Mouse (Mus musculus) hindbrain, postnatal 0 days (tissue): ENCODE measurements around the gene Try4. TPM values are rescaled to one million over a fixed set of nuclear protein-coding genes. Genes with fewer than 3 reads are reported as not detected.

Experiments used
- ATAC-seq: fragments of 200-750 bp; cut with Nextera tagmentation; 2 replicates; pipeline ENCODE4 v1.8.0; 2017; ENCODE audit warnings: mild to moderate bottlenecking, moderate TSS enrichment, moderate library complexity
- DNase-seq: peaks from one replicate; pipeline ENCODE4 v3.0.0-alpha.2; 2015; ENCODE audit warnings: low spot score
- H3K27ac ChIP-seq: fragments of 300-500 bp; sonication (generic); 2 replicates; pipeline ENCODE4 v1.5.1; 2014; ENCODE audit warnings: mild to moderate bottlenecking
- H3K27me3 ChIP-seq: fragments of 300-500 bp; sonication (generic); 2 replicates; pipeline ENCODE4 v1.6.1; 2014; ENCODE audit warnings: low read length, mixed read lengths; ENCODE audit not compliant: insufficient read depth
- H3K36me3 ChIP-seq: fragments of 300-500 bp; sonication (generic); 2 replicates; pipeline ENCODE4 v1.6.1; 2014; ENCODE audit warnings: low read length, mixed read lengths; ENCODE audit not compliant: insufficient read depth
- H3K4me1 ChIP-seq: fragments of 300-500 bp; sonication (generic); 2 replicates; pipeline ENCODE4 v1.6.1; 2014; ENCODE audit warnings: antibody characterized with exemption, low read length, mixed read lengths; ENCODE audit not compliant: insufficient read depth
- H3K4me2 ChIP-seq: fragments of 300-500 bp; sonication (generic); 2 replicates; pipeline ENCODE4 v1.6.1; 2014; ENCODE audit warnings: low read depth, mild to moderate bottlenecking, low read length, moderate library complexity, mixed read lengths
- H3K4me3 ChIP-seq: fragments of 300-500 bp; sonication (generic); 2 replicates; pipeline ENCODE4 v1.5.1; 2014; ENCODE audit warnings: low read length
- H3K9ac ChIP-seq: fragments of 300-500 bp; sonication (generic); replicated peaks from 2 replicates; pipeline ENCODE4 v1.6.1; 2014; ENCODE audit warnings: mild to moderate bottlenecking, low read length, moderate library complexity, mixed read lengths
- H3K9me3 ChIP-seq: fragments of 300-500 bp; sonication (generic); 2 replicates; pipeline ENCODE4 v1.6.1; 2016; ENCODE audit warnings: low read length, mixed read lengths
- CTCF ChIP-seq: IDR thresholded peaks from 2 replicates; pipeline ENCODE4 v1.5.1; 2016; ENCODE audit warnings: antibody characterized with exemption, control low read depth, low read depth
- WGBS: fragments of 180-500 bp; shearing (Covaris S2); extraction: QIAGEN DNeasy Blood & Tissue Kit; methylation state at CpG from one replicate; pipeline ENCODE4 v1.1.7; 2014; 5-methylcytosine and 5-hydroxymethylcytosine counted together
- polyA plus RNA-seq: library from polyadenylated mRNA; unstranded; fragments of >200 nt; fragmentation: Nextera tagmentation; extraction: Ambion mirVana; gene quantifications from 2 replicates; pipeline ENCODE4 v1.2.1, GENCODE M21; 2015
- total RNA-seq: library from RNA; depleted of rRNA; stranded (reverse); fragments of >200 nt; gene quantifications from 2 replicates; pipeline ENCODE4 v1.2.3, GENCODE M21; 2014; rRNA removed

Gene Try4
- total and polyA plus RNA-seq, 2 experiments from 2014 or later = not detected

GRCm38 (mm10) chr6:41353932-41354331 lies 51.9 kb downstream of the Try4 start, which contains the start of gene Try10:
Gene Try10, plus strand, starts transcription at chr6:41354105.
- Histone ChIP-seq H3K36me3 (no peaks in the 10 kb centered on the region), H3K27ac (no peak within 1 kb of the TSS), H3K4me1 (no peaks in the 10 kb centered on the region), H3K4me2 (no peak within 1 kb of the TSS), H3K4me3 (no peak within 1 kb of the TSS), H3K9ac (no peak within 1 kb of the TSS), H3K9me3 (no peaks in the 10 kb centered on the region), H3K27me3 (no peaks in the 10 kb centered on the region)
- TF ChIP-seq CTCF = no peak
- 86% methylated on average over 2 of the region's 2 CpGs for WGBS
- no peak for DNase-seq
- ATAC-seq = no peak

Other genes starting within 250 kb of the Try4 start
- gene Try5, start 14.6 kb downstream of the Try4 start, total RNA-seq = 0.58 TPM in 1 of 2 replicates, not detected in the other
- 0.31 and 0.39 TPM in 2 replicates for gene Try5, start 14.6 kb downstream of the Try4 start, polyA plus RNA-seq
- not detected in 2 replicates for gene Try10, start 51.8 kb downstream of the Try4 start, total RNA-seq
- not detected in 2 replicates for gene Try10, start 51.8 kb downstream of the Try4 start, polyA plus RNA-seq
- not detected in 2 replicates for gene Prss3, start 75.4 kb downstream of the Try4 start, total RNA-seq
- not detected in 2 replicates for gene Prss3, start 75.4 kb downstream of the Try4 start, polyA plus RNA-seq
- not detected in 2 replicates for gene Gm5771, start 90.1 kb downstream of the Try4 start, total RNA-seq
- gene Gm5771, start 90.1 kb downstream of the Try4 start, polyA plus RNA-seq = not detected in 2 replicates
- not detected in 2 replicates for gene Gm10334, start 143.9 kb downstream of the Try4 start, total RNA-seq
- gene Gm10334, start 143.9 kb downstream of the Try4 start, polyA plus RNA-seq = not detected in 2 replicates
- gene Prss1, start 156.7 kb downstream of the Try4 start, total RNA-seq = not detected in 2 replicates
- gene Prss1, start 156.7 kb downstream of the Try4 start, polyA plus RNA-seq = not detected in 2 replicates
- not detected in 2 replicates for gene Prss2, start 219.5 kb downstream of the Try4 start, total RNA-seq
- not detected in 2 replicates for gene Prss2, start 219.5 kb downstream of the Try4 start, polyA plus RNA-seq